Mouse (Mus musculus): ENCODE results near the gene Nkd2. TPM values are rescaled to one million over a fixed set of nuclear protein-coding genes. Genes with fewer than 3 reads are reported as not detected.

Nkd2 gene
- polyA plus RNA-seq, 1 experiment from 2014 or later = 3.9 TPM

DNA sequence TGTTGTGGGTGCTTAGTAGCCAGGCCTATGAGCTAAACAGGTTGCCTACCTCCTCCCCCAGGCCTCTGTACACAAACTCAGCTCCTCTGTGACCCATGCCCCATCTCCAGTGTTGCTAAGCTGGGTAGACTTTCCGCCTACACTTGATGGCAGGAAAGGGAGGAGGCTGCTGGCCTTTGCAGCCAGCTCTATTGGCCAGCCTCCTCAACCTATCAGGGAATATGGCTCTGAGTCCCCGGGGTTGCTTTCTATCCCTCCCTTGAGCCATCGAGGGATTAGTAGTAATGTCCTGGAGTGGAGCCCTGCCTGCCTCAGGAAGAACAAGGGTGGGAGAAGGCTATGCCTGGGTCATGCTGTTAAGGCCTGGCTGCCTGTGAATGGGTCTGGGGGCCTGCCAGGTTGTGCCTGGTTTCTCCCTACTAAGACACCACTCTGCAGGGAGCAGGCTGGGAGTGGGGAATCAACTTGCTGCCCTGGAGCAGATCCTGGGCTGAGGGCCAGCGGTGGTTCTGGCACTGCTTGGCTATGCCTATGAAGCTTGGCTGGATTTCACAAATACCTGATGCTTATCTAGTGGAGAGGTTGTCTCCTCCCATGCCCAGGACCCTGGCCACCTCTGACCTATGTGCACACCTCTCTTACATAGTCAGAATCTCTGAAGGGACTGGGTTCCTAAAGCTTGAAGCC lies 73.8 kb downstream of the Nkd2 start:
- H3K27ac ChIP-seq (replicated peaks) = peak overlapping the region; percentile 44; the same call in 1 of the 2 replicates
- peaks cover 12% of the 10 kb centered on the region for H3K36me3 ChIP-seq
- no peaks in the 10 kb centered on the region for H3K9me3 ChIP-seq
- 53% methylated on average over 4 of the region's 4 CpGs for WGBS
- H3K4me1 ChIP-seq = peaks cover 82% of the 10 kb centered on the region
- no peak overlapping the region for H3K4me3 ChIP-seq
- ATAC-seq (ENCODE audit: extremely low read depth, insufficient number of reproducible peaks, low FRiP score, low TSS enrichment) = no peak
- H3K9ac ChIP-seq = peak overlapping the region; percentile 34; the same call in 1 of the 2 replicates
- no peak overlapping the region for H3K4me2 ChIP-seq
- H3K27me3 ChIP-seq (replicated peaks) = no peaks in the 10 kb centered on the region

GRCm38 (mm10) chr13:73772655-73773054 lies 74.8 kb downstream of the Nkd2 start:
- WGBS = 43% methylated on average over 2 of the region's 2 CpGs
- Histone ChIP-seq H3K4me3 (no peak overlapping the region), H3K9me3 (no peaks in the 10 kb centered on the region), H3K4me2 (no peak overlapping the region), H3K27me3 (replicated peaks) (no peaks in the 10 kb centered on the region), H3K27ac (replicated peaks) (peak overlapping the region; percentile 44; the same call in 1 of the 2 replicates), H3K9ac (peak overlapping the region; percentile 44), H3K36me3 (peaks cover 18% of the 10 kb centered on the region), H3K4me1 (peaks cover 87% of the 10 kb centered on the region)
- no peak for ATAC-seq (ENCODE audit: extremely low read depth, insufficient number of reproducible peaks, low FRiP score, low TSS enrichment)

- Histone ChIP-seq H3K27ac (replicated peaks) (no peak overlapping the region), H3K9me3 (no peaks in the 10 kb centered on the region), H3K27me3 (replicated peaks) (no peaks in the 10 kb centered on the region), H3K4me3 (no peak overlapping the region), H3K9ac (no peak overlapping the region), H3K4me1 (peaks cover 94% of the 10 kb centered on the region), H3K36me3 (peaks cover 18% of the 10 kb centered on the region), H3K4me2 (no peak overlapping the region)
- ATAC-seq (ENCODE audit: extremely low read depth, insufficient number of reproducible peaks, low FRiP score, low TSS enrichment) = no peak
- 57% methylated on average over 3 of the region's 3 CpGs for WGBS
Observed at GRCm38 (mm10) chr13:73771131-73771530, 76.3 kb downstream of the Nkd2 start.

- Histone ChIP-seq H3K36me3 (peaks cover 18% of the 10 kb centered on the region), H3K4me1 (peaks cover 94% of the 10 kb centered on the region), H3K9ac (no peak overlapping the region; the same call in 1 of the 2 replicates), H3K27me3 (replicated peaks) (no peaks in the 10 kb centered on the region), H3K4me3 (no peak overlapping the region), H3K4me2 (no peak overlapping the region), H3K27ac (replicated peaks) (no peak overlapping the region), H3K9me3 (no peaks in the 10 kb centered on the region)
- ATAC-seq (ENCODE audit: extremely low read depth, insufficient number of reproducible peaks, low FRiP score, low TSS enrichment) = no peak
- 67% methylated on average over 4 of the region's 4 CpGs for WGBS
Observed at GRCm38 (mm10) chr13:73769916-73770682, 77.3 kb downstream of the Nkd2 start.

Other genes starting within 250 kb of the Nkd2 start
- gene Clptm1l, start 243.6 kb downstream of the Nkd2 start, polyA plus RNA-seq (2015; fragmentation: Nextera tagmentation; extraction: Ambion mirVana) = 93.5 and 111 TPM in 2 replicates
- 2.1 and 2.4 TPM in 2 replicates for gene Tert, start 220.7 kb downstream of the Nkd2 start, polyA plus RNA-seq (2015; fragmentation: Nextera tagmentation; extraction: Ambion mirVana)
- not detected in 2 replicates for gene Slc6a18, start 169.6 kb downstream of the Nkd2 start, polyA plus RNA-seq (2015; fragmentation: Nextera tagmentation; extraction: Ambion mirVana)
- not detected in 2 replicates for gene Slc6a19, start 142.8 kb downstream of the Nkd2 start, polyA plus RNA-seq (2015; fragmentation: Nextera tagmentation; extraction: Ambion mirVana)
- 31.6 and 32.1 TPM in 2 replicates for gene Slc12a7, start 114.5 kb downstream of the Nkd2 start, polyA plus RNA-seq (2015; fragmentation: Nextera tagmentation; extraction: Ambion mirVana)
- 32.0 and 35.2 TPM in 2 replicates for gene Trip13, start 90.2 kb upstream of the Nkd2 start, polyA plus RNA-seq (2015; fragmentation: Nextera tagmentation; extraction: Ambion mirVana)
- 37.4 and 38.7 TPM in 2 replicates for gene Brd9, start 90.2 kb upstream of the Nkd2 start, polyA plus RNA-seq (2015; fragmentation: Nextera tagmentation; extraction: Ambion mirVana)
- not detected in 2 replicates for gene Zdhhc11, start 116.2 kb upstream of the Nkd2 start, polyA plus RNA-seq (2015; fragmentation: Nextera tagmentation; extraction: Ambion mirVana)
- gene Tppp, start 161.8 kb upstream of the Nkd2 start, polyA plus RNA-seq (2015; fragmentation: Nextera tagmentation; extraction: Ambion mirVana) = 3.2 and 3.6 TPM in 2 replicates
- gene Cep72, start 214.7 kb upstream of the Nkd2 start, polyA plus RNA-seq (2015; fragmentation: Nextera tagmentation; extraction: Ambion mirVana) = 11.5 and 11.7 TPM in 2 replicates